Mouse (Mus musculus): ENCODE measurements around the gene Gm5615. TPM values are rescaled to one million over a fixed set of nuclear protein-coding genes. Genes with fewer than 3 reads are reported as not detected.

Gm5615 gene
- total RNA-seq (2021): not detected
- long read RNA-seq, experiment 1: 0 reads
- long read RNA-seq, experiment 2: 0 reads

- DNase-seq (ENCODE audit: low spot score in 2 of 2): no peak
Observed at GRCm38 (mm10) chr9:36541863-36542262, at the start of gene Gm5615. TSS of gene Gm5615 (minus strand) at chr9:36541963.

GRCm38 (mm10) chr9:36582535-36582934 is 40.8 kb upstream of the Gm5615 start, which contains the start of gene Gm17689:
TSS of gene Gm17689 (minus strand) at chr9:36582635.
- DNase-seq (ENCODE audit: low spot score in 2 of 2): no peak

- no peak for DNase-seq (ENCODE audit: low spot score in 2 of 2)
Observed at GRCm38 (mm10) chr9:36504211-36504610, 37.6 kb downstream of the Gm5615 start.

- no peak for DNase-seq (ENCODE audit: low spot score in 2 of 2)
Observed at GRCm38 (mm10) chr9:36495824-36496223, 45.9 kb downstream of the Gm5615 start.

GRCm38 (mm10) chr9:36494501-36495220 is 47.1 kb downstream of the Gm5615 start:
- DNase-seq (ENCODE audit: low spot score in 2 of 2): no peak

Other genes starting within 250 kb of the Gm5615 start
- gene Gm7257, start 110.1 kb downstream of the Gm5615 start, total RNA-seq (2021): not detected
- not detected for gene Gm9513, start 66.3 kb downstream of the Gm5615 start, total RNA-seq (2021)
- gene Gm17689, start 40.7 kb upstream of the Gm5615 start, total RNA-seq (2021): not detected
- not detected for gene A630095E13Rik, start 101.4 kb upstream of the Gm5615 start, total RNA-seq (2021)
- not detected for gene Acrv1, start 151.3 kb upstream of the Gm5615 start, total RNA-seq (2021)
- 1 to 10 TPM; 2.1 to 3.2 TPM for gene Chek1, start 185.1 kb upstream of the Gm5615 start, total RNA-seq (2021)
- gene Stt3a, start 225.7 kb upstream of the Gm5615 start, total RNA-seq (2021): 10 to 100 TPM; 73.9 to 77.3 TPM

Data from left cerebral cortex, adult 18-20 months (tissue).